In genomic region chr3:51481881-51482280, GRCm38 (mm10) we compare ENCODE assay signal across 30 mouse cellular contexts.
"Had no signal": no experiment of that assay in that cellular context is flagged by ENCODE, and none has a peak within 500 bp of the region (broad histone marks: within the 10 kb centered on the region; RNA-seq: fewer than 3 reads in every experiment).

No protein-coding gene starts in this region.

- ATAC-seq: hindbrain, embryonic 16.5 days; inflammation-experienced regulatory T-cells, adult 6 months; intestine, embryonic 16.5 days had no signal

- H3K27ac ChIP-seq: gastrocnemius, adult 2 months; heart, adult 2 months; heart, embryonic 13.5 days; heart, embryonic 15.5 days; hindbrain, embryonic 10.5 days; hindbrain, embryonic 12.5 days; hindbrain, embryonic 14.5 days; kidney, embryonic 15.5 days; kidney, postnatal 0 days; limb, embryonic 10.5 days; limb, embryonic 12.5 days; liver, embryonic 13.5 days; liver, embryonic 15.5 days had no signal

- H3K4me3 ChIP-seq: gastrocnemius, adult 2 months; heart, adult 2 months; heart, embryonic 13.5 days; heart, embryonic 15.5 days; hindbrain, embryonic 10.5 days; hindbrain, embryonic 12.5 days; kidney, embryonic 15.5 days; limb, embryonic 10.5 days; limb, embryonic 12.5 days; liver, embryonic 13.5 days; liver, embryonic 15.5 days had no signal

- H3K9ac ChIP-seq: heart, embryonic 13.5 days; heart, embryonic 15.5 days; hindbrain, embryonic 12.5 days; hindbrain, embryonic 14.5 days; kidney, embryonic 15.5 days; limb, embryonic 12.5 days; liver, embryonic 13.5 days; liver, embryonic 15.5 days had no signal

- H3K36me3 ChIP-seq: heart, embryonic 15.5 days; hindbrain, embryonic 10.5 days; hindbrain, embryonic 12.5 days; liver, embryonic 13.5 days; liver, embryonic 15.5 days had no signal

- H3K9me3 ChIP-seq: heart, embryonic 13.5 days; heart, embryonic 15.5 days; hindbrain, embryonic 10.5 days; hindbrain, embryonic 12.5 days; kidney, embryonic 15.5 days; limb, embryonic 10.5 days; limb, embryonic 12.5 days; liver, embryonic 13.5 days; liver, embryonic 15.5 days had no signal

- H3K4me2 ChIP-seq: heart, embryonic 11.5 days; heart, embryonic 15.5 days; hindbrain, embryonic 12.5 days; hindbrain, embryonic 14.5 days; kidney, embryonic 15.5 days; limb, embryonic 12.5 days; liver, embryonic 11.5 days; liver, embryonic 13.5 days; liver, embryonic 15.5 days had no signal

- H3K27me3 ChIP-seq: heart, embryonic 13.5 days; heart, embryonic 15.5 days; hindbrain, embryonic 12.5 days; kidney, embryonic 15.5 days; limb, embryonic 12.5 days; liver, embryonic 13.5 days; liver, embryonic 15.5 days had no signal

- DNase-seq: gastrocnemius, postnatal 10 days; gastrocnemius, postnatal 25 days; heart, adult 2 months; heart, postnatal 14 days; heart, postnatal 4 days; kidney, adult 11 months; kidney, adult 2 months; kidney, adult 9 months; kidney, postnatal 14 days; kidney, postnatal 36 days; layer of hippocampus, adult 9-11 months; layer of hippocampus, postnatal 36 days; liver; liver, embryonic 13.5 days had no signal
